Mouse (Mus musculus): ENCODE measurements around the gene Ankrd65. TPM values are rescaled to one million over a fixed set of nuclear protein-coding genes. Genes with fewer than 3 reads are reported as not detected.

The Ankrd65 gene
- total RNA-seq, 1 experiment from 2014 or later = not detected

- ATAC-seq (replicated peaks; ENCODE audit: insufficient number of reproducible peaks, low FRiP score, low TSS enrichment, poor library complexity, severe bottlenecking) = no peak
Observed at GRCm38 (mm10) chr4:155839483-155839910, 49.3 kb downstream of the Ankrd65 start, which contains the start of gene Mxra8. Gene Mxra8 (plus strand): TSS chr4:155839680.

GRCm38 (mm10) chr4:155840076-155841002 is 50.1 kb downstream of the Ankrd65 start:
- no peak for ATAC-seq (replicated peaks; ENCODE audit: insufficient number of reproducible peaks, low FRiP score, low TSS enrichment, poor library complexity, severe bottlenecking)

- ATAC-seq (replicated peaks; ENCODE audit: insufficient number of reproducible peaks, low FRiP score, low TSS enrichment, poor library complexity, severe bottlenecking) = peak; percentile 68
Observed at GRCm38 (mm10) chr4:155841003-155841454, 50.8 kb downstream of the Ankrd65 start.

- ATAC-seq (replicated peaks; ENCODE audit: insufficient number of reproducible peaks, low FRiP score, low TSS enrichment, poor library complexity, severe bottlenecking) = no peak
Observed at GRCm38 (mm10) chr4:155841651-155842270, 51.5 kb downstream of the Ankrd65 start.

GRCm38 (mm10) chr4:155843231-155843630 is 53.0 kb downstream of the Ankrd65 start:
- no peak for ATAC-seq (replicated peaks; ENCODE audit: insufficient number of reproducible peaks, low FRiP score, low TSS enrichment, poor library complexity, severe bottlenecking)

GRCm38 (mm10) chr4:155846871-155847578 is 56.8 kb downstream of the Ankrd65 start, which contains the start of gene Dvl1:
Gene Dvl1 (plus strand): TSS chr4:155847402.
- ATAC-seq (replicated peaks; ENCODE audit: insufficient number of reproducible peaks, low FRiP score, low TSS enrichment, poor library complexity, severe bottlenecking) = peak; percentile 36

GRCm38 (mm10) chr4:155847591-155848352 is 57.5 kb downstream of the Ankrd65 start:
- no peak for ATAC-seq (replicated peaks; ENCODE audit: insufficient number of reproducible peaks, low FRiP score, low TSS enrichment, poor library complexity, severe bottlenecking)

GRCm38 (mm10) chr4:155848434-155849095 is 58.3 kb downstream of the Ankrd65 start:
- no peak for ATAC-seq (replicated peaks; ENCODE audit: insufficient number of reproducible peaks, low FRiP score, low TSS enrichment, poor library complexity, severe bottlenecking)

Other genes with a start within 250 kb of the Ankrd65 start
- gene Nadk, start 228.1 kb upstream of the Ankrd65 start, total RNA-seq (2017) = 392 to 513 TPM (median 506 TPM) in 3 replicates
- gene Slc35e2, start 189.0 kb upstream of the Ankrd65 start, total RNA-seq (2017) = 6.5 to 13.6 TPM (median 9.2 TPM) in 3 replicates
- gene Cdk11b, start 165.6 kb upstream of the Ankrd65 start, total RNA-seq (2017) = 145 to 205 TPM (median 169 TPM) in 3 replicates
- gene Gm10563, start 145.0 kb upstream of the Ankrd65 start, total RNA-seq (2017) = not detected in 3 replicates
- gene Mmp23, start 137.1 kb upstream of the Ankrd65 start, total RNA-seq (2017) = not detected in 3 replicates
- gene Mib2, start 121.2 kb upstream of the Ankrd65 start, total RNA-seq (2017) = 14.3 to 35.4 TPM (median 16.5 TPM) in 3 replicates
- gene Fndc10, start 96.1 kb upstream of the Ankrd65 start, total RNA-seq (2017) = 0.21 to 0.68 TPM (median 0.48 TPM) in 3 replicates
- 131 to 171 TPM (median 143 TPM) in 3 replicates for gene Ssu72, start 85.6 kb upstream of the Ankrd65 start, total RNA-seq (2017)
- 0.10 to 0.86 TPM in 2 of 3 replicates, not detected in the other for gene Tmem240, start 55.6 kb upstream of the Ankrd65 start, total RNA-seq (2017)
- 24.8 to 30.3 TPM (median 26.4 TPM) in 3 replicates for gene Atad3a, start 29.3 kb upstream of the Ankrd65 start, total RNA-seq (2017)
- 0.49 to 1.3 TPM in 2 of 3 replicates, not detected in the other for gene Vwa1, start 15.7 kb upstream of the Ankrd65 start, total RNA-seq (2017)
- not detected in 3 replicates for gene Tmem88b, start 4.6 kb upstream of the Ankrd65 start, total RNA-seq (2017)
- 39.1 to 56.7 TPM (median 44.1 TPM) in 3 replicates for gene Mrpl20, start 12.4 kb downstream of the Ankrd65 start, total RNA-seq (2017)
- 228 to 239 TPM (median 228 TPM) in 3 replicates for gene Ccnl2, start 22.1 kb downstream of the Ankrd65 start, total RNA-seq (2017)
- 102 to 125 TPM (median 108 TPM) in 3 replicates for gene Aurkaip1, start 40.8 kb downstream of the Ankrd65 start, total RNA-seq (2017)
- 0.29 to 15.8 TPM (median 2.0 TPM) in 3 replicates for gene Mxra8, start 49.2 kb downstream of the Ankrd65 start, total RNA-seq (2017)
- 18.8 to 30.1 TPM (median 27.0 TPM) in 3 replicates for gene Dvl1, start 57.0 kb downstream of the Ankrd65 start, total RNA-seq (2017)
- gene Tas1r3, start 72.9 kb downstream of the Ankrd65 start, total RNA-seq (2017) = 0.29 to 1.6 TPM (median 0.64 TPM) in 3 replicates
- gene Cptp, start 79.0 kb downstream of the Ankrd65 start, total RNA-seq (2017) = 5.7 to 8.4 TPM (median 6.6 TPM) in 3 replicates
- 21.5 to 28.1 TPM (median 24.5 TPM) in 3 replicates for gene Ints11, start 79.1 kb downstream of the Ankrd65 start, total RNA-seq (2017)
- 3.8 to 12.8 TPM (median 10.3 TPM) in 3 replicates for gene Pusl1, start 101.3 kb downstream of the Ankrd65 start, total RNA-seq (2017)
- 17.2 to 19.3 TPM (median 17.3 TPM) in 3 replicates for gene Acap3, start 101.4 kb downstream of the Ankrd65 start, total RNA-seq (2017)
- 79.0 to 128 TPM (median 101 TPM) in 3 replicates for gene Ube2j2, start 153.4 kb downstream of the Ankrd65 start, total RNA-seq (2017)
- gene C1qtnf12, start 171.9 kb downstream of the Ankrd65 start, total RNA-seq (2017) = 0.85 to 1.4 TPM in 2 of 3 replicates, not detected in the other
- 2.8 to 3.5 TPM (median 3.1 TPM) in 3 replicates for gene B3galt6, start 202.2 kb downstream of the Ankrd65 start, total RNA-seq (2017)
- gene Sdf4, start 202.4 kb downstream of the Ankrd65 start, total RNA-seq (2017) = 300 to 351 TPM (median 344 TPM) in 3 replicates
- gene Tnfrsf4, start 223.4 kb downstream of the Ankrd65 start, total RNA-seq (2017) = 1.8 to 6.6 TPM (median 5.3 TPM) in 3 replicates
- gene Tnfrsf18, start 235.7 kb downstream of the Ankrd65 start, total RNA-seq (2017) = 29.2 to 74.7 TPM (median 38.4 TPM) in 3 replicates